In the genomic region with DNA sequence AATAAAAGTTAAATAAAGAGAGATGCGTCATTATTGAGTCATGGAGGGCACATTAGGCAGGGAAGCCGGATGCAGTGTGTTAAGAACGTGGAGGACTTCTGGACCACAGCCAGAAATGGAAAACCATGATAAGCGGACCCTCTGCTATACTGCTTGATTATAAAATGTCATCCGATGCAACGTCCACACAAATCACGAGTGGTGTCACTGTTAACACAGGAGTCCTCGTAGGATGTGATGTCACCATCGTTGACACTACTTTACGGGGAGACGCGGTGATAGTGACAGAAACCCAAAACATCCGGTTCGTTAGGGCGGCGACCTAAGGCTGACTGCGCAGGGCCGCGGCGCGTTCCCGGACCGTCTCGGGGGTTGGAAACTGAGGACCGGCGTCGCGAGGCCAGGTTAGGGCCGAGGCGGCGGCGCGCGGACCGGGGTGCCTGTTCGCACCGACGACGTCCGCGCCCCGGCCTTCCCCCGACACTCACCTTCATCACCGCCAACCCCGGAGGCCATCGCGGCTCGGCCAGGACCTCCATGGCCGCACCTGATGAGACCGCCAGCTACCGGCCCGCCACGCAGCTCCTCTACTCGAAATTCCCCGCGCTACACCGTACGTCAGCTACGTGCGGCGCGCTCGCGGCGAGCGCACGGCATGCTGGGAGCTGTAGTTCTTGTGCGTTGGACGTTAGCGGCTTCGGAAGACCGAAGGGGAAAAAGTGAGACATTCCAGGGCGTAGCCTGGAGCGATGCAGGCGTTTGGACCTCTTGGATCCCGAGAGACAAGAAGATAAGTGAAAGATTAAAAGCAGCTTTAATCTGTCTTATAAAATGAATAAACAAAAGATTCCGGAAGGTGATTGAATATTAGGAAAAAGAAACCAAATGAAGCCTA, we compare ENCODE assay signal across 8 mouse cellular contexts. TPM values are rescaled to one million over a fixed set of nuclear protein-coding genes. Genes with fewer than 3 reads are reported as not detected.
DNase-seq lines count a peak whose midpoint lies in the region; ATAC-seq and TF ChIP-seq lines count a peak whose summit lies in the region.

A gene (minus strand): TSS at position 631 of the 895 bp plus-strand sequence.

- under 1% methylated on average over 75 of the region's 77 CpGs for WGBS in forebrain, embryonic 16.5 days

- ATAC-seq in forebrain, embryonic 16.5 days = peak; percentile 96

- peak; percentile 76 to 84 for TF ChIP-seq POLR2A in MEL (IDR thresholded peaks at IDR 0.05; ENCODE audit: control insufficient read depth in 1 of 2, insufficient read depth in 1 of 2, low read depth in 1 of 2, low read length in 2 of 2, poor library complexity in 1 of 2)

- DNase-seq in MEL (ENCODE audit: low read depth, low spot score) = peak; percentile 95
- DNase-seq in cerebellum, adult 18-20 months = peak; percentile 87 to 91
- DNase-seq in heart, postnatal 4 days = peak; percentile 83
- DNase-seq in layer of hippocampus, adult 9-11 months = peak; percentile 80
- DNase-seq in lung, postnatal 10 days = peak; percentile 90
- DNase-seq in ovary, postnatal 36 days (ENCODE audit: low spot score) = peak; percentile 83
- DNase-seq in thymus, postnatal 25 days = peak; percentile 83

- H3K4me2 ChIP-seq in forebrain, embryonic 16.5 days (ENCODE audit: low read length) = peak within 1 kb of the TSS; percentile 72

- H3K27me3 ChIP-seq in MEL (ENCODE audit: control insufficient read depth in 1 of 2, insufficient read depth in 2 of 2, low read length in 2 of 2) = no peaks in the 10 kb centered on the region
- H3K27me3 ChIP-seq in forebrain, embryonic 16.5 days (replicated peaks; ENCODE audit: control insufficient read depth, insufficient read depth, low read length) = no peaks in the 10 kb centered on the region

- TF ChIP-seq RAD21 in MEL (IDR thresholded peaks at IDR 0.05; ENCODE audit: low read depth, low read length) = no peak

- H3K36me3 ChIP-seq in MEL (ENCODE audit: control insufficient read depth in 1 of 2, insufficient read depth in 2 of 2, low read length in 2 of 2) = peaks cover 2 to 22% of the 10 kb centered on the region in 2 experiments; a peak in 2 of 4 replicates
- no peaks in the 10 kb centered on the region for H3K36me3 ChIP-seq in forebrain, embryonic 16.5 days (ENCODE audit: control insufficient read depth, insufficient read depth)

- H3K9ac ChIP-seq in MEL (ENCODE audit: control insufficient read depth, low read depth, low read length, poor library complexity, severe bottlenecking) = peak within 1 kb of the TSS; percentile 93
- peak within 1 kb of the TSS; percentile 63 for H3K9ac ChIP-seq in forebrain, embryonic 16.5 days (replicated peaks; ENCODE audit: low read depth, low read length)

- H3K4me3 ChIP-seq in MEL (ENCODE audit: control insufficient read depth in 1 of 2, insufficient read depth in 1 of 2, low read depth in 2 of 2, low read length in 2 of 2) = peak within 1 kb of the TSS; percentile 66 to 93
- H3K4me3 ChIP-seq in forebrain, embryonic 16.5 days (replicated peaks; ENCODE audit: low read length) = peak within 1 kb of the TSS; percentile 60

- no peak for TF ChIP-seq CTCF in MEL (IDR thresholded peaks at IDR 0.05 in 2 of 3, conservative IDR thresholded peaks at IDR 0.05 in 1 of 3; ENCODE audit: control insufficient read depth in 1 of 3, insufficient read depth in 1 of 3, low read depth in 2 of 3, low read length in 3 of 3, poor library complexity in 1 of 3, severe bottlenecking in 1 of 3)

- peaks cover 0 to 11% of the 10 kb centered on the region in 2 experiments; a peak in 2 of 4 replicates for H3K4me1 ChIP-seq in MEL (ENCODE audit: control insufficient read depth in 1 of 2, insufficient read depth in 2 of 2, low read length in 2 of 2)
- peaks cover 4% of the 10 kb centered on the region; the same call in 1 of the 2 replicates for H3K4me1 ChIP-seq in forebrain, embryonic 16.5 days (replicated peaks; ENCODE audit: control insufficient read depth, insufficient read depth, low read length)

- H3K27ac ChIP-seq in MEL (ENCODE audit: control insufficient read depth, low read depth, low read length) = peak within 1 kb of the TSS; percentile 83
- no peak within 1 kb of the TSS for H3K27ac ChIP-seq in forebrain, embryonic 16.5 days (ENCODE audit: low read length)

- H3K79me2 ChIP-seq in MEL (ENCODE audit: control insufficient read depth, insufficient read depth, low read length, poor library complexity) = peaks cover 17% of the 10 kb centered on the region

- H3K9me3 ChIP-seq in MEL (replicated peaks; ENCODE audit: insufficient read depth, low read length) = no peaks in the 10 kb centered on the region
- H3K9me3 ChIP-seq in forebrain, embryonic 16.5 days (ENCODE audit: control insufficient read depth, low read length) = no peaks in the 10 kb centered on the region

- TF ChIP-seq EP300 in MEL (IDR thresholded peaks at IDR 0.05; ENCODE audit: low read depth in 1 of 2, low read length in 2 of 2) = no peak; a peak in 1 of 4 replicates

TF ChIP-seq in MEL, 35 proteins besides CTCF, POLR2A, EP300 and RAD21:
- peak; percentile 70 for TF ChIP-seq ETS1 (IDR thresholded peaks at IDR 0.05; ENCODE audit: low read depth, low read length)
- peak; percentile 87 for TF ChIP-seq POLR2AphosphoS2 (IDR thresholded peaks at IDR 0.05; ENCODE audit: low read length)
- no peak for TF ChIP-seq POLR2AphosphoS5 (IDR thresholded peaks at IDR 0.05; ENCODE audit: borderline replicate concordance, low read depth, low read length)
- peak; percentile 85 for TF ChIP-seq NELFE (IDR thresholded peaks at IDR 0.05; ENCODE audit: low read depth, low read length)
- TF ChIP-seq HCFC1 (IDR thresholded peaks at IDR 0.05; ENCODE audit: low read depth, low read length) = peak; percentile 96
- TF ChIP-seq ZMIZ1 (IDR thresholded peaks at IDR 0.05; ENCODE audit: low read depth, low read length) = no peak
- TF ChIP-seq ELF1 (IDR thresholded peaks at IDR 0.05; ENCODE audit: low read depth, low read length) = peak; percentile 63
- peak; percentile 95 for TF ChIP-seq E2F4 (IDR thresholded peaks at IDR 0.05; ENCODE audit: borderline replicate concordance, low read depth, low read length)
- no peak for TF ChIP-seq MYB (IDR thresholded peaks at IDR 0.05; ENCODE audit: low read depth, low read length)
- TF ChIP-seq MXI1 (IDR thresholded peaks at IDR 0.05; ENCODE audit: low read depth, low read length) = peak; percentile 28
- TF ChIP-seq MYC (IDR thresholded peaks at IDR 0.05; ENCODE audit: low read depth, low read length) = peak; percentile 50
- peak; percentile 60 for TF ChIP-seq MAX (IDR thresholded peaks at IDR 0.05; ENCODE audit: low read length)
- 0 out of 2 replicates have a peak, but pooled peaks have one; percentile 72 for TF ChIP-seq UBTF (IDR thresholded peaks at IDR 0.05; ENCODE audit: borderline replicate concordance, insufficient read depth, low read depth, low read length)
- peak; percentile 49 for TF ChIP-seq GATA1 (IDR thresholded peaks at IDR 0.05; ENCODE audit: low read depth, low read length)
- no peak for TF ChIP-seq BHLHE40 (IDR thresholded peaks at IDR 0.05; ENCODE audit: borderline replicate concordance, low read depth, low read length)
- TF ChIP-seq TBP (IDR thresholded peaks at IDR 0.05; ENCODE audit: low read depth, low read length) = 0 out of 2 replicates have a peak, but pooled peaks have one; percentile 17
- no peak for TF ChIP-seq RCOR1 (IDR thresholded peaks at IDR 0.05; ENCODE audit: low read depth, low read length)
- no peak for TF ChIP-seq SMC3 (IDR thresholded peaks at IDR 0.05; ENCODE audit: low read depth, low read length)
- TF ChIP-seq SIN3A (IDR thresholded peaks at IDR 0.05; ENCODE audit: low read length) = peak; percentile 85
- TF ChIP-seq NRF1 (IDR thresholded peaks at IDR 0.05; ENCODE audit: insufficient read depth, low read depth, low read length, poor library complexity, severe bottlenecking) = peak; percentile 59
- peak; percentile 77; the same call in 1 of the 2 replicates for TF ChIP-seq KAT2A (conservative IDR thresholded peaks at IDR 0.05; ENCODE audit: low read depth, low read length)
TF ChIP-seq in MEL: peak in this region for 15.

RNA-seq across cellular contexts. Expression of the gene that starts here (rescaled TPM):
- total RNA-seq in MEL (2012; rRNA removed) = 15.3 and 17.3 TPM in 2 replicates
- polyA plus RNA-seq in MEL (2012; ENCODE audit: insufficient read depth in 1 of 2, insufficient read length in 2 of 2, low read depth in 1 of 2, low replicate concordance in 2 of 2, missing spikeins in 1 of 2) = 10 to 100 TPM in 1 of 2 experiments, not detected in 1; 23.2 TPM
- polyA plus RNA-seq in forebrain, embryonic 16.5 days (2015; fragmentation: Nextera tagmentation; extraction: Ambion mirVana) = 20.0 and 20.3 TPM in 2 replicates
- total RNA-seq in heart, postnatal 4 days (2021) = 10 to 100 TPM; 12.7 to 12.8 TPM
